Mouse (Mus musculus) brown adipose tissue, adult 24 weeks (tissue): ENCODE results near the gene Vmn1r224. TPM values are rescaled to one million over a fixed set of nuclear protein-coding genes. Genes with fewer than 3 reads are reported as not detected.

Source experiments
- H3K27ac ChIP-seq: fragments of 200-500 bp; replicated peaks from 2 replicates; pipeline ENCODE4 v1.5.1; 2012; ENCODE audit warnings: low read depth, mild to moderate bottlenecking, low read length
- H3K4me1 ChIP-seq: fragments of 200-500 bp; 2 replicates; pipeline ENCODE4 v1.6.1; 2012; ENCODE audit warnings: low read length, mixed read lengths; ENCODE audit not compliant: control insufficient read depth, insufficient read depth, insufficient read length
- H3K4me3 ChIP-seq: fragments of 200-500 bp; 2 replicates; pipeline ENCODE4 v1.5.1; 2012; ENCODE audit warnings: low read depth, mild to moderate bottlenecking, low read length, moderate library complexity; ENCODE audit not compliant: insufficient read depth
- polyA plus RNA-seq: library from polyadenylated mRNA; stranded (reverse); fragments of >200 nt; gene quantifications from 2 replicates; pipeline ENCODE4 v1.2.4, GENCODE M21; 2012; ENCODE audit not compliant: missing spikeins, insufficient read depth, insufficient read length

Vmn1r224 gene
- polyA plus RNA-seq: not detected in 2 replicates

- no peaks in the 10 kb centered on the region for H3K4me1 ChIP-seq
- H3K4me3 ChIP-seq: no peak within 1 kb of the TSS
- H3K27ac ChIP-seq: no peak within 1 kb of the TSS
Observed at GRCm38 (mm10) chr17:20413846-20414245, at the start of gene Vmn1r224. Gene Vmn1r224, plus strand, starts transcription at chr17:20414146.

GRCm38 (mm10) chr17:20399105-20399504 lies 14.8 kb upstream of the Vmn1r224 start:
- no peak overlapping the region for H3K27ac ChIP-seq
- no peak overlapping the region for H3K4me3 ChIP-seq
- H3K4me1 ChIP-seq: no peaks in the 10 kb centered on the region

DNA sequence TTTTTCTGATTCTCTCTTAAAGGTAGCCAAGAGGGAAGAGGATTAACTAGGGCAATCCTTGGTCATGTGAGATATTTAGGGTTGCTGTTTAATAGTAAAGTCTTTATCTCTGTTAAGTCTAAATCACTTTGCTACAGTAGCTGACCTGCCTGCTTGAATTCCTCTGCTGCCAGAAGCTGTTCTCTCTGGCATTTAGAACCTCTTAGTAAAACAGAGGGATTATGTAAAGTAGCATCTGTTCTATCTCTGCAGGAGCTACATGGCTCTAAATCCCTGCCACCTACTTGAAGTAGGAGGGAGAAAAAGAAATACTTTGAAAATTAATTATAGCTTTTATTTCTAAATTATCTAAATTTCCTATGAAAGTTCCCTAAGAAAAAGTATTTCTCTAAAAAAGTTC lies 25.3 kb downstream of the Vmn1r224 start:
- H3K4me3 ChIP-seq: no peak overlapping the region
- H3K27ac ChIP-seq: no peak overlapping the region
- H3K4me1 ChIP-seq: no peaks in the 10 kb centered on the region

GRCm38 (mm10) chr17:20473311-20473710 lies 59.4 kb downstream of the Vmn1r224 start:
- Histone ChIP-seq H3K4me3 (no peak overlapping the region), H3K27ac (no peak overlapping the region), H3K4me1 (no peaks in the 10 kb centered on the region)

Other genes starting within 250 kb of the Vmn1r224 start
- gene Fpr-rs6, start 231.0 kb upstream of the Vmn1r224 start, polyA plus RNA-seq: not detected in 2 replicates
- gene Vmn2r105, start 179.1 kb upstream of the Vmn1r224 start, polyA plus RNA-seq: not detected in 2 replicates
- not detected in 2 replicates for gene Vmn2r106, start 128.6 kb upstream of the Vmn1r224 start, polyA plus RNA-seq
- not detected in 2 replicates for gene Vmn2r107, start 68.9 kb upstream of the Vmn1r224 start, polyA plus RNA-seq
- gene Vmn2r108, start 67.2 kb downstream of the Vmn1r224 start, polyA plus RNA-seq: not detected in 2 replicates
- not detected in 2 replicates for gene Vmn1r225, start 84.0 kb downstream of the Vmn1r224 start, polyA plus RNA-seq
- not detected in 2 replicates for gene Vmn2r109, start 150.6 kb downstream of the Vmn1r224 start, polyA plus RNA-seq
- gene Vmn2r110, start 182.3 kb downstream of the Vmn1r224 start, polyA plus RNA-seq: not detected in 2 replicates
- gene Fpr-rs3, start 210.7 kb downstream of the Vmn1r224 start, polyA plus RNA-seq: not detected in 2 replicates